Mouse (Mus musculus) left cerebral cortex, postnatal 10 days (tissue): ENCODE results near the gene Gm45713. TPM values are rescaled to one million over a fixed set of nuclear protein-coding genes. Genes with fewer than 3 reads are reported as not detected.
"Not testable (repeated sequence)": the region's sequence is repeated elsewhere in the genome, so short reads cannot be mapped to it uniquely, and the experiment has no call there.

ENCODE experiments used
- DNase-seq, 2 experiments: peaks; one replicate each; pipeline ENCODE4 v3.0.0; 2021 to 2022; ENCODE audit warnings: low spot score in 2 of 2, mixed read lengths in 1 of 2; ENCODE audit errors: extremely low spot score in 1 of 2
- intact Hi-C: fragments of 180-260 bp; cut with DNase I; formaldehyde crosslinking; loops from one replicate; pipeline ENCODE4 v1.15.1; 2025
- total RNA-seq, 2 experiments: library from RNA; stranded (reverse); gene quantifications; 2 replicates each; pipeline ENCODE4 v1.2.3; 2021

Gene Gm45713
- total RNA-seq, 2 experiments from 2014 or later = not detected

GRCm38 (mm10) chr7:45128624-45129246 lies 7.3 kb downstream of the Gm45713 start, which contains the start of gene Rpl13a:
Gene Rpl13a (minus strand): TSS chr7:45128761.
- intact Hi-C loops = loop anchor here (5.0 kb wide), 1 partner anchor 46 kb away; no protein-coding TSS in a partner anchor

GRCm38 (mm10) chr7:45127700-45128224 lies 8.3 kb downstream of the Gm45713 start:
- intact Hi-C loops = loop anchor here (5.0 kb wide), 1 partner anchor 45 kb away; no protein-coding TSS in a partner anchor
- DNase-seq = no peak

More at GRCm38 (mm10) chr7:45128624-45129246, 7.3 kb downstream of the Gm45713 start, which contains the start of gene Rpl13a:
- peak; percentile 99 for DNase-seq

GRCm38 (mm10) chr7:45126844-45127699 lies 9.0 kb downstream of the Gm45713 start:
- DNase-seq = no peak
- intact Hi-C loops = loop anchor here (5.0 kb wide), 1 partner anchor 45 kb away; no protein-coding TSS in a partner anchor

GRCm38 (mm10) chr7:45126147-45126843 lies 9.7 kb downstream of the Gm45713 start:
- intact Hi-C loops = loop anchor here (5.0 kb wide), 1 partner anchor 44 kb away; no protein-coding TSS in a partner anchor
- no peak for DNase-seq

- intact Hi-C loops = loop anchor here (5.0 kb wide), 1 partner anchor 43 kb away; no protein-coding TSS in a partner anchor
- DNase-seq = not testable (repeated sequence)
Measured at GRCm38 (mm10) chr7:45125649-45126048, 10.4 kb downstream of the Gm45713 start.

- no peak for DNase-seq
- intact Hi-C loops = loop anchor here (5.0 kb wide), 1 partner anchor 43 kb away; no protein-coding TSS in a partner anchor
Measured at GRCm38 (mm10) chr7:45125144-45125600, 10.9 kb downstream of the Gm45713 start.

GRCm38 (mm10) chr7:45124224-45125143 lies 11.5 kb downstream of the Gm45713 start, which contains the start of gene Rps11:
Gene Rps11 (minus strand): TSS chr7:45124439.
- intact Hi-C loops = loop anchor here (5.0 kb wide), 1 partner anchor 42 kb away; no protein-coding TSS in a partner anchor
- peak; percentile 99 for DNase-seq

GRCm38 (mm10) chr7:45123186-45123570 lies 12.9 kb downstream of the Gm45713 start:
- DNase-seq = peak in 1 of 2 experiments; percentile 72
- intact Hi-C loops = no loop called here

GRCm38 (mm10) chr7:45122561-45123185 lies 13.4 kb downstream of the Gm45713 start:
- no peak for DNase-seq
- intact Hi-C loops = no loop called here

GRCm38 (mm10) chr7:45121966-45122365 lies 14.1 kb downstream of the Gm45713 start:
- intact Hi-C loops = no loop called here
- DNase-seq = no peak

- intact Hi-C loops = no loop called here
- DNase-seq = peak in 1 of 2 experiments; percentile 89
Measured at GRCm38 (mm10) chr7:45121404-45121803, 14.6 kb downstream of the Gm45713 start.

GRCm38 (mm10) chr7:45119780-45120709 lies 16.0 kb downstream of the Gm45713 start:
- no peak for DNase-seq
- intact Hi-C loops = no loop called here

- DNase-seq = no peak
- intact Hi-C loops = no loop called here
Measured at GRCm38 (mm10) chr7:45118336-45118735, 17.7 kb downstream of the Gm45713 start.

- intact Hi-C loops = no loop called here
- no peak for DNase-seq
Measured at GRCm38 (mm10) chr7:45117566-45117965, 18.5 kb downstream of the Gm45713 start.

GRCm38 (mm10) chr7:45113476-45113875 lies 22.6 kb downstream of the Gm45713 start:
- intact Hi-C loops = no loop called here

GRCm38 (mm10) chr7:45112529-45112928 lies 23.5 kb downstream of the Gm45713 start:
- no peak for DNase-seq
- intact Hi-C loops = no loop called here

More at GRCm38 (mm10) chr7:45113476-45113875, 22.6 kb downstream of the Gm45713 start:
- DNase-seq = no peak
